Mouse (Mus musculus) bone marrow macrophage, adult 2 months (primary cell): Measurements from ENCODE around the gene Ccdc22.

Experiments
- CTCF ChIP-seq: IDR thresholded peaks from 2 replicates; pipeline ENCODE4 v1.5.1; 2012; ENCODE audit warnings: low read depth, mild to moderate bottlenecking, low read length, moderate library complexity
- POLR2A ChIP-seq: IDR thresholded peaks from 2 replicates; pipeline ENCODE4 v1.6.1; 2012; ENCODE audit warnings: mild to moderate bottlenecking, low read depth, low read length, borderline replicate concordance

DNA sequence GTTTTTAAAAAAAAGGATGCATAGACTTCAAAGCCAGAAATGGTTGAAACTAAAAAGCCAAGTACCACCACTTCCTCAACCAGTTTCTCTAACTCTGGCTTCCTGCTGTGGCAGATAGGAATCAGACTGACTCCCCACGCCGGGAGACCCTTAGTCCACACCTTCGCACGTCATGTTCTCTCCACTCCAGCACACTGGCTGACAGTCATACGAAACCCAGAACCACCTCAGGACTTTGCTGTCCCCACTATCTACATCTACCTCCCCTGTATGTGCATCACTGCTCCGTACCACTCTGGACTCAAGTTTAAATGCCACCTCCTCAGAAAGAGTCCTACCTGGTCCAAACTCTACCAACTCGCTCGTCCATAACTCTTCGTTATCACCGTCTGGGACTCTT lies 32.9 kb downstream of the Ccdc22 start:
- TF ChIP-seq CTCF (no peak), POLR2A (no peak)
